Mouse (Mus musculus): Measurements from ENCODE around the gene Ap1g2.
A peak's percentile ranks its signal among the peaks of the same experiment; 100 is the strongest.

Ap1g2 gene

DNA sequence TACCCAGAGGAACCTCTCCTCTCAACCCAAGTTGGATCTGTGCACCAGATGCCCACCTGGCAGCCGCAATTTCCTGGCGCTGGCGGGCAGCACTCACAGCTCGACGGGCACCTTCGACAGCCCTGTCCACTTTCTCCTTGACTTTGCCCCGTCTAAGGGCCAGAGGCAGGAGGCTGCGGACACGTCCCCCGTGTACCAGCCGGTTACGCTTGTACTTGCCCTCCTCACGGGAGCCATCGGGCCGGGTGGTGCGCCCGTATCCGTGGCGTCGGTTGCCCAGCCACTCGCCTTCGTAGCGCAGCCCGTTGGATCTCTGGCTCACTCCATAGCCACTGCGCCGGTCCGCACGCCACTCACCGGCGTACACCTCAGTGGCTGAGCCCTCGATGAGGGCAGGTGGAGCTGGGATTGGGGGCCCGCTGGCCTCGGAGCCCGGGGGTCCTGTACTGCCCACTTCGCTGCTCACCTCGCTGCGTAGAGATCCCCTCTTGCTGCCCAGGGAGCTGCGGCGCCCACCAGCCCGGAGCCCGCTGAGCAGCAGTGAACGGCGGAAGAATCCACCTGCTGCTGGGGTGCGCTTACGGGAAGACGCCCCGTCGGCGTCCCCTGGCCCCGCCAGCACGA is 7.1 kb upstream of the Ap1g2 start:
- DNase-seq, result peak; percentile 52 to 57

DNA sequence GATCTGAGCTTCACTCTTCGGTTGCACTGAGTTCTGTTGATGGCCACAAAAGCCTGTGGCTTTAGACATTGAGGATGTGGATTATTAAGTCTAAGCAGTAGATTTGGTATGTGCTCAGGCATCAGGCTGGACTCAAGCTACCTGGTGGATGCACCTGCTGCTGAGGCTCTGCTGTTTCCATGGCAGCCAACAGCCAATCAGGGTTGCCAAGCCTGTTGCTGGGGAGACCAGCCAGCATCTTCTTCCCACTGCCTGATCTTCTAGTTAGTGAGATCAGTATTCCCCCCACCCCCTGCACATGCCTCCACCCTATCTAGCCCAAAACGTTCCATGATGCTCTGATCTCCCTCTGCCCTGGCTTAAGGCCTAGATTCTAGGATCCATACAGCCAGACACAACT is 5.3 kb upstream of the Ap1g2 start:
- DNase-seq, result peak; percentile 61 to 74

GRCm38 (mm10) chr14:55110076-55110475 is 3.7 kb upstream of the Ap1g2 start:
- peak; percentile 39 to 50 for DNase-seq

DNA sequence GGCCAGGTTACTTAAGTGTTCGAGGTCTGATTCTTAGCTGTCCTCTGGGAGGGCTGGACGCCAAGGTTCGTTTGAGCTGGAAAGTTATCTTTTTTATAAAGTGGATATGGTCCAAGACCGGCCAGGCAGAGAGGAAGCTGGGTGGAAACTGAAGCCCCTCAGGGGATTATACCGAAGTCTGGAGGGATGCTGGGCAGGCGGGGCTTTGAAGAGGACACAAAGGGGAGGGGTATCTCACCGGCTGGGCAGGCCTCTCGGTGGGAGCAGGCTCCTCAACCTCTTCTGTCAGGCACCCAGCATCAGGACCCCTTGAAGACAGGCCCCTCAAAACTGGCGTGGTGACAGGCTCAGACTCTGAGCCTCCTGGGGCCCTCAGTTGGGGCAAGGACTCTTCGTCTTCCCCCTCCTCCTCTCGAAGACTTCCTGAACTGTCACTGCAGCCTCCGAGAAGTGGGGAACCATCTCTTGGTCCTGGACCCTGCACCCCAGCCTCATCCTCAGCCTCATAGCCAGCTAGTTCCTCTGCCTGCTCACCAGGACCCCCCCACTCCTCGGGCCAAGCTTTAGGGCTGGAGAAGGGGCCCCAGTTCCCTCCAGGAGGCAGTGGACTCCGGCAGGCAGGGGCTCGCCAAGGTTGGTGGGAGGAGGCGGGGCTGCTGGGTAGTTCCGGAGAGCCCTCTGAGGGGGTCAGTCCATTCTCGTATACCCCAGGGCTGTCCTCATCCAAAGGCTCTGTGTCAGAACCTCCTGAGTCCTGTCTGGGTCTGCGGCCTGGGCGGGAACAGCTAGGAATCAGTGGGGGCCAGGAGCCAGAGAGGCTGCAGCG is 2.9 kb upstream of the Ap1g2 start:
- DNase-seq, result peak; percentile 49 to 58

DNA sequence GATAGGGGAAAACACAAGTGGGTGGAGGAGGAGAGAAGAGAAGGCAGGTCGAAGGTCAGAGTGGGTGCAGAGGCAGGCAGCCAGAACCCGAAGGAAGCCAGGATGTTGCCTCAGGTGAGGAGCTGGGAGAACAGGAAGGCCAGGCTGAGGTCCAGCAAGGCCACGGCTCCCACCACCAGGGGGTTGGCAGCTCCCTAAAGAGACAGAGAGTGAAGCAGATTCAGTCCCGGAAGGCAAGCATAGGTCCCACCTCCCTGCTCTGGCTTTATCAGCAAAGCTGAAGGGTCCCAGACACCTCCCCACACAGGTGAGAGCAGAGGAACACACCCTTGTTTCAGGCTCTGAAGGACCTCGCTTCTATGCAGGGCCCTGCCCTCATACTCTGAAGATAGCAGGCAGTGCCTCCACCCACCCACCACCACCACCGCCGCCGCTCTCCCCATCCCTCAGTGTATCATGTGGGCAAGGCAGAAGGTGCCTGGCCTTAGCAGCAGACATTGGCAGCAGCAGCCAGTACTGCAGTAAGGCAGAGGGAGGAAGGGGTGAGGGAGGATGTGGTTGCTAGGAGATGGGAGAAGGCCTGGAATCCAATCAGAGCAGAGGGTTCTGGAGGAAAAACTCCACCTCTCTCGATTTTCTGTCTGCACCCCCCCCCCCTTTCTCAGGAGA is 1.9 kb upstream of the Ap1g2 start:
- peak; percentile 79 to 81 for DNase-seq

- peak; percentile 46 to 47 for DNase-seq
Measured at GRCm38 (mm10) chr14:55106990-55107389, 597 bp upstream of the Ap1g2 start.

GRCm38 (mm10) chr14:55105386-55105785 is 1.0 kb downstream of the Ap1g2 start:
- DNase-seq, result no peak

GRCm38 (mm10) chr14:55104365-55104764 is 2.0 kb downstream of the Ap1g2 start:
- DNase-seq, result peak in 1 of 2 experiments; percentile 50

DNA sequence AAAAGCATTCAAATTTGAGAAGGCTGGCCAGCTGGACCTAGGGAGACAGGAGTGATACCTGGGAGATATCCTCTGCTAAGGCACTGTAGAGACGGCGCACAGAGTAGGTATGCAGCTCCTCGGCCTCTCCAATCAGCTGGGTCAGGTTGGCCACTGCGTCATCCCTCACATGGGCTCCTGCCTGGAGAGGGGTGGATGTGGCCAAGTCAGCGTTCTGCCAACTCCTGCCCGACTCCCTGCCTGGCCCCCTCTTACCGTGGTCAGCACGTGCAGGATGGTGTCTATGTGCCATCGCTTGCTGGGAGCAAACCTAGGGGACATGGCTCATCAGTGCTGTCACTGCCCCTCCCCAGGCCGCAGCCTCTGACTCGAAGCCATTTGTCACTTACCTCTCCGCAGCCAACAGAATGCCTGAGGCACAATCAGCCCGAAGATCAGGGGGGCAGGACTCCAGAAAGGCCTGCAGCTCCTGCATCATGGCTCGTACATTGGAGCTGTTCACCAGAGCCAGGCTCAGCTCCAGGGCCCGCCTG is 4.1 kb downstream of the Ap1g2 start:
- peak; percentile 58 to 61 for DNase-seq

DNA sequence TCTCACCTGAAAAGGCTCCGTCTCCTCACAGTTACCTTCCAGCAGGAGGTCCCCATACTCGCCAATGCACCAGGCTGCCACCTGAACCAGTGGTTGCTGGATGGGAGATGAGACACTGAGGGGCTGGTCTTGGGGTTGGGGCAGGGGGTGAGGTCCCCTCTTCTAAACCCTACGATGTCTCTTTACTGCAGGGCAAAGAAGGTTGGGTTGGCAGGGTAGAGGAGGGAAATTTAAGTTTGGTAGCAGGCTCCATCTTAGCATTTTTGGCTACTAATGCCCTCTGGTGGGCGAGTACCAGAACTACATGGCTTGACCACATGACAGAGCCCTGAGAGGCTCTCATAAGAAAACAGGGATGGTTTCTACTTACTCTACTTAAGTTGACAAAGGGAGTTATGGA is 4.8 kb downstream of the Ap1g2 start:
- peak; percentile 78 to 85 for DNase-seq

GRCm38 (mm10) chr14:55098067-55098466 is 8.3 kb downstream of the Ap1g2 start:
- DNase-seq, result peak; percentile 56 to 74

DNA sequence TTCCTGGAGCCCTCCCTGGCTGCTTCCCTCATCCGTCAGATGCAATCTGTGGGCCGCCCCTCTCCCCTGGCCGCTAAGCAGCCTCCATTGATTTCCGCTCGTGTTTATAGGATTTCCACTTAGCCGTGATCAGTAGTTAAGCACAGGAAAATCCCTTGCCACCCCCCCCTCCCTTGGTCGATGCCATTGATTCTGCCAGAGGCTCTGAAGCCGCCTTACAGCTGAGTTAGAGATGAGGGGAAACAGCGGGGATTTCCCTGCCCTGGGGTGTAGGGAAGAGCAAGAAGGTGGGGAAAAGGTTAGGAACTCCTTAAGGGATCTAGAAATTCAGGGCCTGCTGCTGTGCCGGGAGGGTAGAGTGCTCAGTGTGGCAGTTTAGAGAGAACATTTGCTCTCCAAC is 8.7 kb downstream of the Ap1g2 start:
- DNase-seq, result no peak

GRCm38 (mm10) chr14:55096573-55097087 is 9.8 kb downstream of the Ap1g2 start:
- peak in 1 of 2 experiments; percentile 32 for DNase-seq

DNA sequence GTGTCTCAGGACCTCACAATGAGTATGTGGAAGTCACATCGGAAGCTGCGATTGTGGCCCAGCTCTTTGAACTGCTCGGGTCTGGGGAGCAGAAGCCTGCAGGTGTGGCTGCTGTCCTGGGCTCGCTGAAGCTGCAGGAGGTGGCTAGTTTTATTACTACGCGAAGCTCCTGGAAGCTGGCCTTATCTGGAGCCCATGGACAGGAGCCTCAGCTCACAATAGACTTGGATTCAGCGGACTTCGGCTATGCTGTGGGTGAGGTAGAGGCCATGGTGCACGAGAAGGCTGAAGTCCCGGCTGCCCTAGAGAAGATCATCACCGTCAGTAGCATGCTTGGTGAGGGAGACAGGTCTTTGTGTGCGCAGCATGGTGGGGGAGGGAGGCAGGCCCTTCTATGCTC is 10.7 kb downstream of the Ap1g2 start:
- DNase-seq, result peak in 1 of 2 experiments; percentile 23

GRCm38 (mm10) chr14:55095263-55095662 is 11.1 kb downstream of the Ap1g2 start:
- peak; percentile 29 to 51 for DNase-seq

DNA sequence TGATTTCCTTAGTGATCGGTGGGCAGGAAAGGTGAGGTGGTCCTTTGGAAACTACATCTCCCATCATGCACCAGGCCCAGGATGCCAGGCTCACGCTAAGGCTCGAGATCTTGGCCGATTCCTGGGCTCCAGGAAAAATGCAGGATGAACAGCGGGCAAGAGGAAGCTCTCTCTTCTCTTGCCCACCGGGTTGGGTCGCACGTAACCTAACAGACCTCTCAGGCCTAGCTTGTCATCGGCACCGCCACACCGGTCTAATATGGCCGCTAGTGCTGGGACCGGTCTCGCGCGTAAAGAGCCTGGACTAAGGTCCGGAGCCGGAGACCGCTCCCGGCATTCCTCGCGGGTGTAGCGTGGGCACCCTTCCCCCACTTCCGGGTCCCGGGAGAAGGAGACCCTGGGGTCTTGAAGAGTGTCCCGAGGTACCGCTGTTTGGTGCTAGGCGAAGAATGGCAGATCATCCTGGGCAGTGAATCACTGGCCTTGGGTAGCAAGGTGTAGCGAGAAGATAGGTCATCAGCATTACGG is 11.6 kb downstream of the Ap1g2 start, which contains the start of gene Thtpa:
Gene Thtpa (plus strand): TSS at position 81 of the 528 bp plus-strand sequence.
- peak; percentile 90 to 91 for DNase-seq

- no peak for DNase-seq
Measured at GRCm38 (mm10) chr14:55093927-55094326, 12.5 kb downstream of the Ap1g2 start.

DNA sequence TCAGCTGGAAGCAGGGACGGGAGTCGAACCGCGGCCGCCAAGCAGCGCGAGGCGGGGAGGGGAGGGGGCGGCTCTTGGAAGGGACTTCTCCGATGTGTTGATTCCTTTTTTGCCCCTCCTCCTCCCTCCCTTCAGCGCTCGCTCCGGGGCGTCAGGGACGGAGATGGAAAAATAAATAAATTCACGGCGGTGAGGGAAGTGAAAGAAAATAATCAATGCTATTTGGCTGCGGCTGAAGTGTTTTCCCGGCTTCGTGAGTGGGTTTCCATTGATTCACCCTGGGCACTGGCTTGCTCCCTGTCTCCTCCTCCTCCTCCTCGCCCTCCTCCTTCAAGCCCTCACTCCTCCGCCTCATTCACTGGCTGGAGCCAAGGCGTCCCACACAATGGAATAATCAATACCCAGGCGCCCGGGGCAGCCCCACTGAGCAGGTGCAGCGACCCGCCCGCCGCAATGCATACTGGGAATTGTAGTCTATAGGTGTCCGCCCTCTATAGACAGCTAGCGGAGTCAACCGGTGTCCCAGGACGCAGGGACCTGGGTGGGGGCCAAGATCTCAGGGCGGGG is 14.3 kb downstream of the Ap1g2 start, which contains the start of gene Zfhx2:
Gene Zfhx2 (minus strand): TSS at position 314 of the 567 bp plus-strand sequence.
- peak; percentile 95 to 98 for DNase-seq

DNA sequence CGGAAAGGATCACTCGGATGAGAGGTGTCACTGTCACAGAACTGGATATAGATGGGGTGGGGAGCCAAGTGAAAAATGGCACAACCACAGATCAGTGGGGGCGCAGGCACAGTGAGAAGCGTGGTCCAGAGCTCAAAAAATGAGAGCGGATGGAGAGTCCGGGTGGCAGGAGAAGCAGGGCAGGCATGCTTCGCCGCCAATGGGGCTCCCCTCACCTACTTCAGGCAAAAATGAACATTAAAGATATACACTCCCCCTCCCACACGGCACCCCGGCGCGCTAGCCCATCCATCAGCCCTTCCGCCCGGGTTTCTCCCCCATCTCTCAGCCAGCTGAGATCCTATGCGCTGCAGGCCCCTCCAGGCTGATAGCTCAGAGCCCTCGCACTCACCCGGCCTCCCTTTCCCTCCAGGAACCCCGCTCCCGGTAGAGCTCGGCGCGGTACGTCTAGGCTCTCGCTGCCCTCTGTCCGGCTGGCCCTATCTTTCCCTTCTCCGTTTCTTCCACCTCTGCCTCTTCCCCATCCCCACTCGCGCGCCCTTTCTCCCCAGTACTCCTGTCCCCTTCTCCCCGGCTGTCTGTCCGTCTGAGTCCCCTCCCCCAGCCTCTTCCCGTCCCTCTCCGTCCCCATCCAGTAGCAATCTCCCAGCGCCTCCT is 15.1 kb downstream of the Ap1g2 start:
- DNase-seq, result peak; percentile 65 to 68

DNA sequence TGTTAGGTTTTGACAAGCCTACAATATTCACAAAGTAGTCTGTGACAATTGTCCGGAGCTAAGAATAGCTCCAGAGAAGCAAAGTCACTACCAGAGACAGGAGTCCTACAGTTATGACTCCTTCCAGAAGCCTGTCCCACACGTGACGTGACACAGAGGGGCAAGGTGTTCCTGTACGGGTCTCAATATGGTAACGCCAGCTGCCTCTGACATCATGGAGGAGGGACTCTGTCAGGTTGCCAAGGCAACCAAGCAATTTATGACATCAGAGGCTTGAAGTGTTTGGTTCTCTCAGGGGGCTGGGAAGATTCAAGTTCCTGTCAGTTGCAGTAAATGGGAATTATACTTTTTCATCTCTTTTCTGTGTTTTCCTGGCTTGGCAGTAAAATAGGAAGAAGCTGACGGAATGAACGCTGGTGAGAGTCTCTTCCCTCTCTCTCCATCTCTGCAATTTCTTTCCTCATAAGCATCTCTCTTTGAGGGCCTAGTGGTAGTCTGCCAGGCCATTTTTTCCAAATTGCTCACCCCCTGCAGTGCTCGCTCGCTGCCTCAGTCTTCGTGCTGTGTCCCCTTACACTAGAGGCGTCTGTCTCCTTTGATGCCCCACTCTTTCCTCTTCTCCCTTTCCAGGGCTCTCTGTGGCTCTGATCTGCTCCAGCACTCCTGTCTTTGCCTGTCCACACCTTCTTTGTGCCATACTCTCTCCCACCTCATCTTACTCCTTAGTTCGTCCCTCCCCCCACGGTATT is 17.0 kb downstream of the Ap1g2 start:
- peak in 1 of 2 experiments; percentile 68 for DNase-seq

- DNase-seq, result no peak
Measured at GRCm38 (mm10) chr14:55086009-55086514, 20.3 kb downstream of the Ap1g2 start.

Measured in cerebellum, postnatal 25 days (tissue).